ENCODE assay signal across 13 mouse cellular contexts in the genomic region with DNA sequence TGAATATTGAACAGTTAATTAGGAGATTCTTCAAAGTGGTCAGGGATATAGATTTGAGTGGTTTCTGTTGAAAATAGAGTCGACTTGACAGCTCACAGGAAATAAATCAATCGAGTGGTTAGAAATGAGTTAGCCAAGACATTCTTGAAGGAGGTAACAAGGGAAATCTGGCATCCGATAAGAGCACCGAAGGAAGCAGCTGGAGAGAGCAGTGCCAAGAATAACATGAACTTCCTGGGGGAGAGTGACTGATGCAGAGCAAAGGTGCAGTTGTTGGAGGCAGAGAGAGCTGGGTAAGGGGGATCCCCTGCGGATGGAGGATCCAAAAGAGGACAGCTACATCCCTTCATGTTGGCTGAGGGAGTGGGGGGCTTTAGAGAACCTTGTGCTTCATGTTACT. TPM values are rescaled to one million over a fixed set of nuclear protein-coding genes. Genes with fewer than 3 reads are reported as not detected.
DNase-seq lines count a peak whose midpoint lies in the region; ATAC-seq and TF ChIP-seq lines count a peak whose summit lies in the region.
"Had no signal": no experiment of that assay in that cellular context is flagged by ENCODE, and none has a peak within 500 bp of the region (broad histone marks: within the 10 kb centered on the region; RNA-seq: fewer than 3 reads in every experiment).

No protein-coding gene starts in this region.

- H3K36me3 ChIP-seq in lung, embryonic 14.5 days (ENCODE audit: insufficient read depth): peaks cover 9% of the 10 kb centered on the region
- peaks cover 3% of the 10 kb centered on the region; the same call in 1 of the 2 replicates for H3K36me3 ChIP-seq in kidney, postnatal 0 days (ENCODE audit: insufficient read depth, low read length)
- no peaks in the 10 kb centered on the region for H3K36me3 ChIP-seq in forebrain, postnatal 0 days (ENCODE audit: insufficient read depth)

- no peak overlapping the region for H3K9ac ChIP-seq in lung, embryonic 14.5 days
- no peak overlapping the region for H3K9ac ChIP-seq in kidney, postnatal 0 days (ENCODE audit: low read depth, low read length)
- no peak overlapping the region for H3K9ac ChIP-seq in forebrain, postnatal 0 days
- H3K9ac ChIP-seq: neural tube, embryonic 12.5 days had no signal

- no peak overlapping the region for H3K4me3 ChIP-seq in lung, embryonic 14.5 days (ENCODE audit: low read depth, low read length)
- no peak overlapping the region for H3K4me3 ChIP-seq in lung, adult 2 months (replicated peaks; ENCODE audit: extremely low read depth, low read depth, low read length)
- no peak overlapping the region for H3K4me3 ChIP-seq in kidney, postnatal 0 days (replicated peaks; ENCODE audit: low read depth, low read length)
- H3K4me3 ChIP-seq in forebrain, postnatal 0 days (ENCODE audit: low read depth, low read length): no peak overlapping the region
- H3K4me3 ChIP-seq: forebrain, embryonic 10.5 days; neural tube, embryonic 12.5 days had no signal

- TF ChIP-seq POLR2A in lung, adult 2 months (IDR thresholded peaks at IDR 0.05; ENCODE audit: borderline replicate concordance, extremely low read depth, low read depth, low read length): no peak

- H3K27me3 ChIP-seq in lung, embryonic 14.5 days (ENCODE audit: insufficient read depth, low read length): no peaks in the 10 kb centered on the region
- no peaks in the 10 kb centered on the region for H3K27me3 ChIP-seq in kidney, postnatal 0 days (ENCODE audit: insufficient read depth, low read length)
- no peaks in the 10 kb centered on the region for H3K27me3 ChIP-seq in forebrain, postnatal 0 days (ENCODE audit: insufficient read depth, low read length)
- H3K27me3 ChIP-seq: neural tube, embryonic 12.5 days had no signal

- WGBS in lung, embryonic 14.5 days: 25% methylated on average over 5 of the region's 5 CpGs
- WGBS in lung, adult 2 months: 8% methylated on average over 5 of the region's 5 CpGs
- WGBS in kidney, postnatal 0 days: 25% methylated on average over 5 of the region's 5 CpGs
- 74% methylated on average over 5 of the region's 5 CpGs for WGBS in forebrain, postnatal 0 days

- peaks cover 2% of the 10 kb centered on the region; the same call in 1 of the 2 replicates for H3K4me1 ChIP-seq in lung, embryonic 14.5 days (ENCODE audit: insufficient read depth)
- H3K4me1 ChIP-seq in lung, adult 2 months (ENCODE audit: control insufficient read depth, insufficient read depth, low read length): peaks cover 8% of the 10 kb centered on the region
- 0 out of 2 replicates have a peak, but pooled peaks cover 4% of the 10 kb centered on the region for H3K4me1 ChIP-seq in kidney, postnatal 0 days (replicated peaks; ENCODE audit: insufficient read depth, low read length)
- no peaks in the 10 kb centered on the region for H3K4me1 ChIP-seq in forebrain, postnatal 0 days (ENCODE audit: insufficient read depth)
- H3K4me1 ChIP-seq: forebrain, embryonic 10.5 days; neural tube, embryonic 12.5 days had no signal

- DNase-seq in lung, embryonic 14.5 days: peak; percentile 70
- DNase-seq in lung, adult 2 months: no peak
- DNase-seq in heart, adult 8-10 months (ENCODE audit: low spot score): peak; percentile 70
- DNase-seq in kidney, postnatal 0 days (ENCODE audit: low spot score): peak; percentile 71
- DNase-seq in mesoderm, embryonic 11.5 days (ENCODE audit: low read depth, low spot score): peak; percentile 6
- DNase-seq in layer of hippocampus, adult 9-11 months: no peak
- no peak for DNase-seq in left cerebral cortex, postnatal 36 days (ENCODE audit: low spot score in 2 of 2)
- no peak for DNase-seq in forebrain, postnatal 0 days
- DNase-seq: gastrocnemius, postnatal 36 days had no signal

- H3K9me3 ChIP-seq in lung, embryonic 14.5 days (ENCODE audit: low read depth, low read length): no peaks in the 10 kb centered on the region; the same call in 1 of the 2 replicates
- no peaks in the 10 kb centered on the region for H3K9me3 ChIP-seq in kidney, postnatal 0 days (replicated peaks; ENCODE audit: low read length)
- H3K9me3 ChIP-seq in forebrain, postnatal 0 days (ENCODE audit: low read length): no peaks in the 10 kb centered on the region
- H3K9me3 ChIP-seq: forebrain, embryonic 10.5 days; neural tube, embryonic 12.5 days had no signal

- no peak overlapping the region for H3K4me2 ChIP-seq in lung, embryonic 14.5 days
- H3K4me2 ChIP-seq in kidney, postnatal 0 days (ENCODE audit: low read length): peak overlapping the region; percentile 6; the same call in 1 of the 2 replicates
- no peak overlapping the region for H3K4me2 ChIP-seq in forebrain, postnatal 0 days (ENCODE audit: low read depth)
- H3K4me2 ChIP-seq: neural tube, embryonic 12.5 days had no signal

- H3K27ac ChIP-seq in lung, embryonic 14.5 days (ENCODE audit: low read depth): no peak overlapping the region; the same call in 1 of the 2 replicates
- peak overlapping the region; percentile 19; the same call in 1 of the 2 replicates for H3K27ac ChIP-seq in kidney, postnatal 0 days
- H3K27ac ChIP-seq in forebrain, postnatal 0 days (ENCODE audit: low read depth, low read length): no peak overlapping the region
- H3K27ac ChIP-seq: forebrain, embryonic 10.5 days; macrophage; neural tube, embryonic 12.5 days had no signal

- no peak for TF ChIP-seq CTCF in lung, embryonic 14.5 days (IDR thresholded peaks at IDR 0.05; ENCODE audit: low read depth)
- no peak for TF ChIP-seq CTCF in lung, adult 2 months (IDR thresholded peaks at IDR 0.05; ENCODE audit: insufficient read depth, low read length)
- TF ChIP-seq CTCF in kidney, postnatal 0 days (IDR thresholded peaks at IDR 0.05; ENCODE audit: low read depth): no peak
- TF ChIP-seq CTCF in forebrain, postnatal 0 days (IDR thresholded peaks at IDR 0.05; ENCODE audit: low read depth): no peak

- intact Hi-C loops in left cerebral cortex, postnatal 36 days (cut with DNase I): no loop called here

- ATAC-seq in lung, embryonic 14.5 days (ENCODE audit: insufficient read depth): peak; percentile 76
- no peak for ATAC-seq in kidney, postnatal 0 days (replicated peaks; ENCODE audit: low FRiP score, low read depth)
- ATAC-seq in forebrain, postnatal 0 days: no peak

RNA-seq across cellular contexts. Expression of gene Snd1, which starts 22.9 kb away (rescaled TPM):
- polyA plus RNA-seq in lung, embryonic 14.5 days (2014; fragmentation: Nextera tagmentation; extraction: Ambion mirVana): 142 and 145 TPM in 2 replicates
- polyA plus RNA-seq in lung, adult 2 months (2012; rRNA removed): 70.7 and 88.3 TPM in 2 replicates
- total RNA-seq in heart, adult 8-10 months (2022): 10 to 100 TPM; 70.6 to 88.2 (median 80.3) TPM
- polyA plus RNA-seq in kidney, postnatal 0 days (2015; fragmentation: Nextera tagmentation; extraction: Ambion mirVana): 79.3 and 90.8 TPM in 2 replicates
- total RNA-seq in left cerebral cortex, postnatal 36 days (2021): 10 to 100 TPM; 81.3 to 82.8 TPM
- total RNA-seq in forebrain, postnatal 0 days (2014; rRNA removed): 80.8 and 90.8 TPM in 2 replicates
- polyA plus RNA-seq in forebrain, postnatal 0 days (2015; fragmentation: Nextera tagmentation; extraction: Ambion mirVana): 64.8 and 72.4 TPM in 2 replicates

RNA-seq across cellular contexts. Expression of gene Pax4, which starts 48.7 kb away (rescaled TPM):
- not detected in 2 replicates for polyA plus RNA-seq in lung, embryonic 14.5 days (2014; fragmentation: Nextera tagmentation; extraction: Ambion mirVana)
- polyA plus RNA-seq in lung, adult 2 months (2012; rRNA removed): not detected in 2 replicates
- total RNA-seq in heart, adult 8-10 months (2022): not detected
- not detected in 2 replicates for polyA plus RNA-seq in kidney, postnatal 0 days (2015; fragmentation: Nextera tagmentation; extraction: Ambion mirVana)
- total RNA-seq in left cerebral cortex, postnatal 36 days (2021): not detected
- total RNA-seq in forebrain, postnatal 0 days (2014; rRNA removed): 0.29 TPM in 1 of 2 replicates, not detected in the other
- polyA plus RNA-seq in forebrain, postnatal 0 days (2015; fragmentation: Nextera tagmentation; extraction: Ambion mirVana): 0.11 and 0.16 TPM in 2 replicates
- total RNA-seq: gastrocnemius, postnatal 36 days; left cerebral cortex, postnatal 25 days had no signal
- polyA plus RNA-seq: forebrain, embryonic 10.5 days; macrophage; neural tube, embryonic 12.5 days had no signal

Comparison
In these comparisons a context has a peak if more than half of its experiments do, and no peak if none do; other contexts are left out.
1. DNase-seq: peak in lung, embryonic 14.5 days (single experiment), heart, adult 8-10 months (single experiment), kidney, postnatal 0 days (single experiment) and mesoderm, embryonic 11.5 days (single experiment); none in lung, adult 2 months (single experiment), layer of hippocampus, adult 9-11 months (single experiment), left cerebral cortex, postnatal 36 days (0 of 2) and forebrain, postnatal 0 days (single experiment).